8 mouse cellular contexts compared by ENCODE assay signal in genomic region chr2:151994350-151995122, GRCm38 (mm10). TPM values are rescaled to one million over a fixed set of nuclear protein-coding genes. Genes with fewer than 3 reads are reported as not detected.
DNase-seq lines count a peak whose midpoint lies in the region; ATAC-seq and TF ChIP-seq lines count a peak whose summit lies in the region.

No protein-coding gene starts in this region.

- TF ChIP-seq POLR2A in heart, adult 2 months (IDR thresholded peaks at IDR 0.05; ENCODE audit: insufficient read depth, low read depth, low read length): no peak
- TF ChIP-seq POLR2A in kidney, adult 2 months (IDR thresholded peaks at IDR 0.05; ENCODE audit: low read depth, low read length): no peak
- no peak for TF ChIP-seq POLR2A in limb, embryonic 14.5 days (IDR thresholded peaks at IDR 0.05; ENCODE audit: borderline replicate concordance, extremely low read depth, insufficient read depth, insufficient read length)
- TF ChIP-seq POLR2A in spleen, adult 2 months (IDR thresholded peaks at IDR 0.05; ENCODE audit: low read depth, low read length): no peak

- peak overlapping the region; percentile 38 for H3K4me2 ChIP-seq in limb, embryonic 14.5 days (replicated peaks; ENCODE audit: low read depth, low read length, severe bottlenecking)
- peak overlapping the region; percentile 41 for H3K4me2 ChIP-seq in midbrain, embryonic 15.5 days

- peak; percentile 58; the same call in 1 of the 2 replicates for ATAC-seq in limb, embryonic 14.5 days (ENCODE audit: low FRiP score, low read depth)
- peak; percentile 46; the same call in 1 of the 2 replicates for ATAC-seq in midbrain, embryonic 15.5 days (replicated peaks)

- no peaks in the 10 kb centered on the region for H3K79me2 ChIP-seq in heart, adult 2 months (replicated peaks; ENCODE audit: control insufficient read depth, insufficient read depth, low read length)

- peaks cover 78% of the 10 kb centered on the region for H3K27me3 ChIP-seq in embryonic facial prominence, embryonic 10.5 days (replicated peaks; ENCODE audit: low read depth, poor library complexity, severe bottlenecking)
- H3K27me3 ChIP-seq in heart, adult 2 months (ENCODE audit: control insufficient read depth, insufficient read depth, low read length): no peaks in the 10 kb centered on the region
- no peaks in the 10 kb centered on the region for H3K27me3 ChIP-seq in kidney, adult 2 months (replicated peaks; ENCODE audit: control insufficient read depth, insufficient read depth, low read length)
- H3K27me3 ChIP-seq in limb, embryonic 14.5 days (ENCODE audit: control insufficient read depth, insufficient read depth, low read length): peaks cover 25% of the 10 kb centered on the region
- H3K27me3 ChIP-seq in midbrain, embryonic 15.5 days (replicated peaks): peaks cover 31% of the 10 kb centered on the region
- H3K27me3 ChIP-seq in spleen, adult 2 months (ENCODE audit: control insufficient read depth, insufficient read depth, low read length): no peaks in the 10 kb centered on the region

- intact Hi-C loops in heart, adult 2 months (cut with DNase I): loop anchor here (1.0 kb wide), 3 partner anchors 53 to 118 kb away; no protein-coding TSS in a partner anchor

- H3K36me3 ChIP-seq in embryonic facial prominence, embryonic 10.5 days (replicated peaks): no peaks in the 10 kb centered on the region
- H3K36me3 ChIP-seq in heart, adult 2 months (ENCODE audit: control insufficient read depth, insufficient read depth, low read length): no peaks in the 10 kb centered on the region
- H3K36me3 ChIP-seq in kidney, adult 2 months (ENCODE audit: control insufficient read depth, insufficient read depth, low read length): no peaks in the 10 kb centered on the region
- H3K36me3 ChIP-seq in limb, embryonic 14.5 days (ENCODE audit: control insufficient read depth, insufficient read depth, low read length): no peaks in the 10 kb centered on the region
- no peaks in the 10 kb centered on the region for H3K36me3 ChIP-seq in midbrain, embryonic 15.5 days (replicated peaks)
- H3K36me3 ChIP-seq in spleen, adult 2 months (ENCODE audit: control insufficient read depth, insufficient read depth, low read length): no peaks in the 10 kb centered on the region

- 3% methylated on average over 22 of the region's 22 CpGs for WGBS in embryonic facial prominence, embryonic 10.5 days
- 13% methylated on average over 22 of the region's 22 CpGs for WGBS in heart, adult 2 months
- WGBS in kidney, adult 2 months: 16% methylated on average over 22 of the region's 22 CpGs
- WGBS in limb, embryonic 14.5 days: 6% methylated on average over 21 of the region's 22 CpGs
- WGBS in midbrain, embryonic 15.5 days: 5% methylated on average over 22 of the region's 22 CpGs
- 6% methylated on average over 22 of the region's 22 CpGs for WGBS in spleen, adult 2 months

- peak; percentile 94 for TF ChIP-seq EP300 in heart, adult 2 months (IDR thresholded peaks at IDR 0.05; ENCODE audit: insufficient read depth, low read depth, low read length)

- peak; percentile 45 for DNase-seq in 3134 (ENCODE audit: extremely low read depth, insufficient read length, low spot score)
- DNase-seq in adrenal gland, adult 8-10 months: peak; percentile 54
- DNase-seq in embryonic facial prominence, embryonic 10.5 days (ENCODE audit: low spot score): peak; percentile 81
- peak; percentile 79 to 86 for DNase-seq in heart, adult 2 months
- peak; percentile 85 for DNase-seq in kidney, adult 2 months
- DNase-seq in limb, embryonic 14.5 days (ENCODE audit: low spot score): peak; percentile 71
- peak; percentile 45 to 65 for DNase-seq in spleen, adult 2 months (ENCODE audit: low read depth in 1 of 2, low spot score in 2 of 2)

- no peaks in the 10 kb centered on the region for H3K9me3 ChIP-seq in embryonic facial prominence, embryonic 10.5 days
- H3K9me3 ChIP-seq in limb, embryonic 14.5 days (ENCODE audit: control insufficient read depth, low read length): no peaks in the 10 kb centered on the region
- H3K9me3 ChIP-seq in midbrain, embryonic 15.5 days: no peaks in the 10 kb centered on the region

- peaks cover 45% of the 10 kb centered on the region for H3K4me1 ChIP-seq in embryonic facial prominence, embryonic 10.5 days
- H3K4me1 ChIP-seq in heart, adult 2 months (ENCODE audit: control insufficient read depth, insufficient read depth, low read length): peaks cover 9% of the 10 kb centered on the region
- peaks cover 16% of the 10 kb centered on the region for H3K4me1 ChIP-seq in kidney, adult 2 months (ENCODE audit: control insufficient read depth, insufficient read depth, low read length)
- H3K4me1 ChIP-seq in limb, embryonic 14.5 days (ENCODE audit: control insufficient read depth, insufficient read depth, low read length): no peaks in the 10 kb centered on the region
- peaks cover 14% of the 10 kb centered on the region for H3K4me1 ChIP-seq in midbrain, embryonic 15.5 days
- H3K4me1 ChIP-seq in spleen, adult 2 months (ENCODE audit: control insufficient read depth, insufficient read depth, insufficient read length): no peaks in the 10 kb centered on the region; the same call in 1 of the 2 replicates

- H3K9ac ChIP-seq in heart, adult 2 months (ENCODE audit: low read depth, low read length): no peak overlapping the region
- H3K9ac ChIP-seq in limb, embryonic 14.5 days (ENCODE audit: low read depth, low read length, severe bottlenecking): no peak overlapping the region
- no peak overlapping the region for H3K9ac ChIP-seq in midbrain, embryonic 15.5 days

- peak overlapping the region; percentile 38 for H3K4me3 ChIP-seq in embryonic facial prominence, embryonic 10.5 days
- H3K4me3 ChIP-seq in heart, adult 2 months: no peak overlapping the region
- no peak overlapping the region for H3K4me3 ChIP-seq in kidney, adult 2 months (ENCODE audit: insufficient read depth, low read depth, low read length)
- 0 out of 2 replicates have a peak overlapping the region, but pooled peaks have one; percentile 12 for H3K4me3 ChIP-seq in limb, embryonic 14.5 days (replicated peaks; ENCODE audit: low read length)
- 0 out of 2 replicates have a peak overlapping the region, but pooled peaks have one; percentile 18 for H3K4me3 ChIP-seq in midbrain, embryonic 15.5 days
- no peak overlapping the region for H3K4me3 ChIP-seq in spleen, adult 2 months (ENCODE audit: extremely low read depth, insufficient read depth, insufficient read length)

- H3K27ac ChIP-seq in embryonic facial prominence, embryonic 10.5 days (replicated peaks): 0 out of 2 replicates have a peak overlapping the region, but pooled peaks have one; percentile 19
- H3K27ac ChIP-seq in heart, adult 2 months: peak overlapping the region; percentile 43; the same call in 1 of the 2 replicates
- H3K27ac ChIP-seq in kidney, adult 2 months (ENCODE audit: insufficient read depth, low read depth, low read length): no peak overlapping the region
- no peak overlapping the region for H3K27ac ChIP-seq in limb, embryonic 14.5 days (replicated peaks; ENCODE audit: low read depth, low read length)
- H3K27ac ChIP-seq in midbrain, embryonic 15.5 days: no peak overlapping the region
- H3K27ac ChIP-seq in spleen, adult 2 months (ENCODE audit: insufficient read depth, low read length): no peak overlapping the region

- peak; percentile 93 for TF ChIP-seq CTCF in heart, adult 2 months (IDR thresholded peaks at IDR 0.05)
- peak; percentile 97 for TF ChIP-seq CTCF in kidney, adult 2 months (conservative IDR thresholded peaks at IDR 0.05; ENCODE audit: insufficient read depth, insufficient read length, low read depth, low read length)
- peak; percentile 77; the same call in 1 of the 2 replicates for TF ChIP-seq CTCF in spleen, adult 2 months (IDR thresholded peaks at IDR 0.05; ENCODE audit: extremely low read depth, insufficient read depth, insufficient read length, insufficient replicate concordance)

RNA-seq across cellular contexts. Expression of gene Slc52a3, which starts 1.8 kb away (rescaled TPM):
- 1 to 10 TPM; 1.8 to 4.4 (median 3.3) TPM for total RNA-seq in adrenal gland, adult 8-10 months (2022)
- polyA plus RNA-seq in embryonic facial prominence, embryonic 10.5 days (2016; fragmentation: Nextera tagmentation; extraction: Ambion mirVana): 0.63 and 0.80 TPM in 2 replicates
- 1 to 10 TPM; 1.8 to 3.4 TPM for total RNA-seq in heart, adult 2 months (2021)
- 2.5 and 2.8 TPM in 2 replicates for polyA plus RNA-seq in heart, adult 2 months (2012; rRNA removed)
- polyA plus RNA-seq in kidney, adult 2 months (2012; rRNA removed): 17.4 and 23.6 TPM in 2 replicates
- 2.7 TPM in 2 replicates for polyA plus RNA-seq in limb, embryonic 14.5 days (2012; rRNA removed)
- 3.4 and 3.6 TPM in 2 replicates for polyA plus RNA-seq in limb, embryonic 14.5 days (2014; fragmentation: Nextera tagmentation; extraction: Ambion mirVana)
- 1.3 and 2.2 TPM in 2 replicates for polyA plus RNA-seq in midbrain, embryonic 15.5 days (2015; fragmentation: Nextera tagmentation; extraction: Ambion mirVana)
- 2.1 and 2.9 TPM in 2 replicates for polyA plus RNA-seq in spleen, adult 2 months (2012; rRNA removed)

RNA-seq across cellular contexts. Expression of gene Fam110a, which starts 14.5 kb away (rescaled TPM):
- 10 to 100 TPM; 13.7 to 15.1 (median 14.1) TPM for total RNA-seq in adrenal gland, adult 8-10 months (2022)
- polyA plus RNA-seq in embryonic facial prominence, embryonic 10.5 days (2016; fragmentation: Nextera tagmentation; extraction: Ambion mirVana): 48.4 and 55.0 TPM in 2 replicates
- 1 to 10 TPM; 4.3 to 4.7 TPM for total RNA-seq in heart, adult 2 months (2021)
- 6.6 and 7.2 TPM in 2 replicates for polyA plus RNA-seq in heart, adult 2 months (2012; rRNA removed)
- 14.2 and 16.2 TPM in 2 replicates for polyA plus RNA-seq in kidney, adult 2 months (2012; rRNA removed)
- polyA plus RNA-seq in limb, embryonic 14.5 days (2012; rRNA removed): 14.6 and 19.8 TPM in 2 replicates
- polyA plus RNA-seq in limb, embryonic 14.5 days (2014; fragmentation: Nextera tagmentation; extraction: Ambion mirVana): 21.3 and 23.5 TPM in 2 replicates
- polyA plus RNA-seq in midbrain, embryonic 15.5 days (2015; fragmentation: Nextera tagmentation; extraction: Ambion mirVana): 61.2 and 62.8 TPM in 2 replicates
- polyA plus RNA-seq in spleen, adult 2 months (2012; rRNA removed): 9.0 and 10.6 TPM in 2 replicates

Comparison
In these comparisons a context has a peak if more than half of its experiments do, and no peak if none do; other contexts are left out.
1. H3K27ac ChIP-seq: peak in embryonic facial prominence, embryonic 10.5 days (single experiment) and heart, adult 2 months (single experiment); none in kidney, adult 2 months (single experiment), limb, embryonic 14.5 days (single experiment), midbrain, embryonic 15.5 days (single experiment) and spleen, adult 2 months (single experiment).
2. H3K4me3 ChIP-seq: peak in embryonic facial prominence, embryonic 10.5 days (single experiment), limb, embryonic 14.5 days (single experiment) and midbrain, embryonic 15.5 days (single experiment); none in heart, adult 2 months (single experiment), kidney, adult 2 months (single experiment) and spleen, adult 2 months (single experiment).
3. Peak in every context shown above with its lines, with median percentiles within 50 percentile points of each other: DNase-seq and CTCF ChIP-seq.